Mouse (Mus musculus) liver, postnatal 0 days (tissue): ENCODE data around the gene Gpc6. TPM values are rescaled to one million over a fixed set of nuclear protein-coding genes. Genes with fewer than 3 reads are reported as not detected.

ENCODE experiments used
- ATAC-seq: fragments of 200-750 bp; cut with Nextera tagmentation; 2 replicates; pipeline ENCODE4 v1.8.0; 2017; ENCODE audit warnings: mild to moderate bottlenecking, moderate library complexity
- DNase-seq: peaks from one replicate; pipeline ENCODE4 v3.0.0-alpha.2; 2016
- H3K27ac ChIP-seq: fragments of 300-500 bp; sonication (generic); 2 replicates; pipeline ENCODE4 v1.5.1; 2014; ENCODE audit warnings: antibody characterized with exemption, moderate library complexity, mild to moderate bottlenecking, low read depth
- H3K27me3 ChIP-seq: fragments of 300-500 bp; sonication (generic); 2 replicates; pipeline ENCODE4 v1.6.1; 2014; ENCODE audit warnings: low read length, control low read depth, mixed read lengths; ENCODE audit not compliant: insufficient read depth
- H3K36me3 ChIP-seq: fragments of 300-500 bp; sonication (generic); replicated peaks from 2 replicates; pipeline ENCODE4 v1.6.1; 2014; ENCODE audit warnings: mild to moderate bottlenecking, control low read depth, low read length, moderate library complexity, mixed read lengths; ENCODE audit not compliant: insufficient read depth
- H3K4me1 ChIP-seq: fragments of 300-500 bp; sonication (generic); 2 replicates; pipeline ENCODE4 v1.6.1; 2014; ENCODE audit warnings: antibody characterized with exemption, mild to moderate bottlenecking, control low read depth; ENCODE audit not compliant: insufficient read depth
- H3K4me2 ChIP-seq: fragments of 300-500 bp; sonication (generic); 2 replicates; pipeline ENCODE4 v1.6.1; 2014; ENCODE audit warnings: low read depth, mild to moderate bottlenecking, low read length, moderate library complexity, mixed read lengths
- H3K4me3 ChIP-seq: fragments of 300-500 bp; sonication (generic); 2 replicates; pipeline ENCODE4 v1.5.1; 2014; ENCODE audit warnings: low read depth, low read length
- H3K9ac ChIP-seq: fragments of 300-500 bp; sonication (generic); replicated peaks from 2 replicates; pipeline ENCODE4 v1.6.1; 2014; ENCODE audit warnings: mild to moderate bottlenecking, moderate library complexity
- H3K9me3 ChIP-seq: fragments of 300-500 bp; sonication (generic); 2 replicates; pipeline ENCODE4 v1.6.1; 2016; ENCODE audit warnings: mild to moderate bottlenecking, control low read depth, low read length, mixed read lengths
- CTCF ChIP-seq: sonication (generic); IDR thresholded peaks from 2 replicates; pipeline ENCODE4 v1.5.1; 2016; ENCODE audit warnings: antibody characterized with exemption, low read depth
- EP300 ChIP-seq: IDR thresholded peaks from 2 replicates; pipeline ENCODE4 v1.6.1; 2016; ENCODE audit warnings: antibody characterized with exemption, low read depth, mild to moderate bottlenecking
- WGBS: fragments of 180-500 bp; shearing (Covaris S2); extraction: QIAGEN DNeasy Blood & Tissue Kit; methylation state at CpG from one replicate; pipeline ENCODE4 v1.1.7; 2014; ENCODE audit not compliant: insufficient replicate concordance; 5-methylcytosine and 5-hydroxymethylcytosine counted together
- polyA plus RNA-seq: library from polyadenylated mRNA; unstranded; fragments of >200 nt; fragmentation: Nextera tagmentation; extraction: Ambion mirVana; gene quantifications from 2 replicates; pipeline ENCODE4 v1.2.1, GENCODE M21; 2015

Gpc6 gene
- polyA plus RNA-seq, 1 experiment from 2014 or later, result 4.8 TPM

DNA sequence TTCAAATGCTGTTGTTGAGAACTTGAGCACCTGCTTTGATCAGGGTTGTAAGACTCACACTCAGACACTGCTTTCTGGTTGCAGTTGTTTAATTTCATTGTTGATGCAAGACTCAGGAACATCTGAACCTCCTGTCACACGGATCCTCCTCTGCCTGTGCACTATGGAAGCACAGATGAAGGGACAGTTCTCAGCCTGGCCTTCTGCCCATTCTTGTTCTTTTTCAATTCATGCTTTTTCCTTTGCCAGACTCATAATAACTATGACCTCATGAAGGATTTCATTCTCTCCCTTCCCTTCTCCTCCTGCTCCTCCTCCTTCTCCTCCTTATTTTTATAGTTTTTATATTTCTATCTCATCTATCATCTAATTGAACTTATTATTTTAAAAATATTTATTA, 196.9 kb downstream of the Gpc6 start:
- WGBS, result 58% methylated on average over 1 of the region's 1 CpGs
- TF ChIP-seq EP300 (no peak), CTCF (no peak)
- H3K27me3 ChIP-seq, result no peaks in the 10 kb centered on the region
- no peak overlapping the region for H3K4me2 ChIP-seq
- no peak overlapping the region for H3K9ac ChIP-seq
- H3K27ac ChIP-seq, result no peak overlapping the region
- H3K4me3 ChIP-seq, result no peak overlapping the region
- no peak for DNase-seq
- H3K4me1 ChIP-seq, result no peaks in the 10 kb centered on the region
- H3K36me3 ChIP-seq, result no peaks in the 10 kb centered on the region
- no peak for ATAC-seq
- H3K9me3 ChIP-seq, result no peaks in the 10 kb centered on the region

DNA sequence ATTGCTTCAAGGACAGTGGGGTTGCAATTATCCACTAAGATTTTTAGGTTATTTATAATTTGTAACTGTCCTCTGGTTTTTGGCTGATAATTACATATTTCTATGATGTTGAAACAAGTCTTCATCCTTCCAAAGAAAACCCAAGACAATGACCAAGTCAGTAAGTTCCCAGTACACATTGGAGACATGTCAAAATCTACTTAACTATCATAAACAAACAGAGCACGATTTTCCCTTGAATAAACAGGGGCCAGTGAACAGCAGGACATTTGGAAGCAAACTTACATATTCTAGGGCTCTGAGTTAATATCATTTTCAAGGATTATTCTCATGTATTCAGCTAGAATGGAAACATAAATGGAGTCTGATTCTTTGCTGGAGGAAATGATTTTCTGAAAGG, 205.2 kb downstream of the Gpc6 start:
- WGBS, result 35% methylated on average over 1 of the region's 1 CpGs
- no peak overlapping the region for H3K9ac ChIP-seq
- H3K4me1 ChIP-seq, result no peaks in the 10 kb centered on the region
- H3K27me3 ChIP-seq, result no peaks in the 10 kb centered on the region
- no peaks in the 10 kb centered on the region for H3K36me3 ChIP-seq
- ATAC-seq (no peak), DNase-seq (no peak)
- no peak overlapping the region for H3K4me2 ChIP-seq
- no peak overlapping the region for H3K4me3 ChIP-seq
- TF ChIP-seq CTCF (no peak), EP300 (no peak)
- H3K27ac ChIP-seq, result no peak overlapping the region
- H3K9me3 ChIP-seq, result no peaks in the 10 kb centered on the region

DNA sequence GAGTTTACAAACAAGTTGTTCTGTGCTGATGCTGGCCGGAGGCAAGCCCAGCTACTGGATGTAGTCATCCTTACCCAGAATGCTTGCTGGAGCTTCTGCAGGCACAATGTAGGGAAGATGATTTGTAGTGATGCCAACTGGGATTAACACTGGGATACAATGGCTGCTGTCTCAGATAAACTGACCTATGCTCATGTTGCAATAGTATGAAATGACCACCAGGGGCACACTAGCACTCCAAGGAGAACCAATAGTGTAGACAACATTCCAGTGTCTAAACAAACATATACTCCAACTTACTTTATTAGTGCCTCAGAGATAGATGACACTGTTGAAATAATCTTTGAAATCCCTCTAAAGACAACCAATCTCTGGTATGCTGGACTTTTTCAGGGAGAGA, 206.2 kb downstream of the Gpc6 start:
- H3K36me3 ChIP-seq, result no peaks in the 10 kb centered on the region
- no peak overlapping the region for H3K4me2 ChIP-seq
- H3K27me3 ChIP-seq, result no peaks in the 10 kb centered on the region
- 75% methylated on average over 1 of the region's 1 CpGs for WGBS
- H3K27ac ChIP-seq, result no peak overlapping the region
- H3K9me3 ChIP-seq, result no peaks in the 10 kb centered on the region
- ATAC-seq, result no peak
- no peaks in the 10 kb centered on the region for H3K4me1 ChIP-seq
- DNase-seq, result no peak
- H3K4me3 ChIP-seq, result no peak overlapping the region
- TF ChIP-seq EP300 (no peak), CTCF (peak; percentile 23; the same call in 1 of the 2 replicates)
- H3K9ac ChIP-seq, result no peak overlapping the region

DNA sequence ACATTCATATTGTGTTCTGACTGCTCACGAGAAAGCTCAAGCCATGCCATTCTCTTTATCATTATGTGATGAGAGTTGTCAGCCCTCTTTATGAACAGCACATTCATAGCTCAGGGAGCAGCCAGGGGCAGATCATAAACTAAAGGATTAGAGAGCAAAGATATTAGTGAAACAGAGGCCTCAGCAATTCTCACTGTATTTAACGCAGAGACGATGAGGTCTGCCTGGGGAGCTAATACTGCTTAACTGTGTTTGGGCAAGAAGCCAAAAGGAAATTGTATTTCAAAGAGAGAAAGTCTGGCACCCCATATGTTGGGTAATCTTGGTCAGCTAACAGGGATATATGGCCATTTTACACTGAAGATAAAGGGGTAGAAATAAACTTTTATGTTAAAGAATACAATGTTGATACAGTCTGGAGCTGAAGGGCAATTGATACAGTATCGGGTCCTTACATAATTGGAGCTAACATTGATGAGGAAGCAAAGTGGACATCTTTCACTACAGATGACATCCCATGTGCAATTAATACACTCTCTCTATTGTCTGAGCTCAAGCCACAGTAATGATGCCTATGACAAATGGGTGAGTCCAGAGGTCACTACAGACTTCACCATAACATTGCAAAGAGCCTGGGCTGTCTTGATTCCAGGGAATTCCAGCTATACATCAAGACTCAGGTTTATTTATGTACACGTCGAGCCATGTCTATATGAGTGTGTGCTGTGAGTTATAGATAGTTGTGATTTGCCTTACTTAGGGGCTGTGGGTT, 216.1 kb downstream of the Gpc6 start:
- Histone ChIP-seq H3K4me3 (no peak overlapping the region), H3K4me1 (no peaks in the 10 kb centered on the region), H3K9ac (no peak overlapping the region), H3K9me3 (no peaks in the 10 kb centered on the region), H3K4me2 (no peak overlapping the region), H3K27me3 (no peaks in the 10 kb centered on the region), H3K27ac (no peak overlapping the region), H3K36me3 (no peaks in the 10 kb centered on the region)
- WGBS, result 76% methylated on average over 6 of the region's 6 CpGs
- TF ChIP-seq EP300 (no peak), CTCF (no peak)
- DNase-seq (no peak), ATAC-seq (no peak)

DNA sequence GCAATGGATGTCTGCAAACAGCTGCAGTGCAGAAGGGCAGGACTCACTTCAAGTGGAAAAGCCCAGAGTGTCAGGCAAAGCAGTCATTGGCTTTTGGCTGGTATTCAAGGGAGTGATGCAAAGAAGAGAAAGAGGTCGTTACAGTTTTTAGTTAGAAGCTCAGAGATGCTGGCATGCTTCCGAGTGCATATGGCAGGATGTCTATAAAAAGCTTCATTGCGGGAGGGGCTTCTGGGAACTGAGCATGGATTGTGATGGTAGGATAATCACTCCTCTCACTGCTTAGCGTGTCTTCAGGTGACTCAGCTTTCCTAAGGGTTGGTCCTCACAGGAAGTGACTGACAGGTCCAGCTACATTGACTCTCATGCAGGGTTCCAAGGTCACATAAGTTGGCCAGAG, 221.0 kb downstream of the Gpc6 start:
- WGBS, result 68% methylated on average over 4 of the region's 4 CpGs
- Histone ChIP-seq H3K27ac (no peak overlapping the region), H3K9ac (no peak overlapping the region), H3K36me3 (no peaks in the 10 kb centered on the region), H3K4me2 (no peak overlapping the region), H3K4me3 (no peak overlapping the region), H3K4me1 (no peaks in the 10 kb centered on the region), H3K9me3 (no peaks in the 10 kb centered on the region), H3K27me3 (no peaks in the 10 kb centered on the region)
- ATAC-seq (no peak), DNase-seq (no peak)
- TF ChIP-seq CTCF, result no peak
- no peak for TF ChIP-seq EP300

GRCm38 (mm10) chr14:117146665-117147064, 221.6 kb downstream of the Gpc6 start:
- WGBS, result 76% methylated on average over 4 of the region's 4 CpGs
- H3K36me3 ChIP-seq, result no peaks in the 10 kb centered on the region
- H3K9me3 ChIP-seq, result no peaks in the 10 kb centered on the region
- no peak overlapping the region for H3K9ac ChIP-seq
- H3K4me2 ChIP-seq, result no peak overlapping the region
- no peaks in the 10 kb centered on the region for H3K4me1 ChIP-seq
- H3K4me3 ChIP-seq, result no peak overlapping the region
- DNase-seq (no peak), ATAC-seq (no peak)
- TF ChIP-seq EP300 (no peak), CTCF (no peak)
- no peak overlapping the region for H3K27ac ChIP-seq
- H3K27me3 ChIP-seq, result no peaks in the 10 kb centered on the region

- WGBS, result 71% methylated on average over 7 of the region's 7 CpGs
- DNase-seq (no peak), ATAC-seq (no peak)
- no peaks in the 10 kb centered on the region for H3K4me1 ChIP-seq
- no peak overlapping the region for H3K9ac ChIP-seq
- no peaks in the 10 kb centered on the region for H3K36me3 ChIP-seq
- H3K4me2 ChIP-seq, result no peak overlapping the region
- no peak for TF ChIP-seq CTCF
- TF ChIP-seq EP300, result no peak
- H3K27me3 ChIP-seq, result no peaks in the 10 kb centered on the region
- no peak overlapping the region for H3K4me3 ChIP-seq
- no peak overlapping the region for H3K27ac ChIP-seq
- H3K9me3 ChIP-seq, result no peaks in the 10 kb centered on the region
Observed at GRCm38 (mm10) chr14:117151621-117152020, 226.5 kb downstream of the Gpc6 start.
